Mouse (Mus musculus) forebrain, embryonic 12.5 days (tissue): ENCODE data around the gene Pdcd2l. TPM values are rescaled to one million over a fixed set of nuclear protein-coding genes. Genes with fewer than 3 reads are reported as not detected.
A peak's percentile ranks its signal among the peaks of the same experiment; 100 is the strongest.

ENCODE experiments used
- ATAC-seq: fragments of 200-750 bp; cut with Nextera tagmentation; 2 replicates; pipeline ENCODE4 v1.8.0; 2017; ENCODE audit warnings: moderate TSS enrichment; ENCODE audit not compliant: low FRiP score
- H3K27ac ChIP-seq: fragments of 300-500 bp; sonication (generic); 2 replicates; pipeline ENCODE4 v1.5.1; 2016; ENCODE audit warnings: mild to moderate bottlenecking
- H3K27me3 ChIP-seq: fragments of 300-500 bp; sonication (generic); 2 replicates; pipeline ENCODE4 v1.6.1; 2016; ENCODE audit warnings: mild to moderate bottlenecking
- H3K36me3 ChIP-seq: fragments of 300-500 bp; sonication (generic); replicated peaks from 2 replicates; pipeline ENCODE4 v1.6.1; 2016; ENCODE audit warnings: mild to moderate bottlenecking
- H3K4me1 ChIP-seq: fragments of 300-500 bp; sonication (generic); 2 replicates; pipeline ENCODE4 v1.6.1; 2016
- H3K4me2 ChIP-seq: fragments of 300-500 bp; sonication (generic); 2 replicates; pipeline ENCODE4 v1.6.1; 2016; ENCODE audit warnings: mild to moderate bottlenecking, moderate library complexity
- H3K4me3 ChIP-seq: fragments of 300-500 bp; sonication (generic); replicated peaks from 2 replicates; pipeline ENCODE4 v1.5.1; 2016; ENCODE audit warnings: mild to moderate bottlenecking
- H3K9ac ChIP-seq: fragments of 300-500 bp; sonication (generic); 2 replicates; pipeline ENCODE4 v1.6.1; 2016; ENCODE audit warnings: mild to moderate bottlenecking
- H3K9me3 ChIP-seq: fragments of 300-500 bp; sonication (generic); 2 replicates; pipeline ENCODE4 v1.6.1; 2016
- WGBS: fragments of 180-500 bp; shearing (Covaris S2); methylation state at CpG from one replicate; pipeline ENCODE4 v1.1.7; 2016; 5-methylcytosine and 5-hydroxymethylcytosine counted together
- polyA plus RNA-seq: library from polyadenylated mRNA; unstranded; fragments of >200 nt; fragmentation: Nextera tagmentation; extraction: Ambion mirVana; gene quantifications from 2 replicates; pipeline ENCODE4 v1.2.1, GENCODE M21; 2016

Gene Pdcd2l
- polyA plus RNA-seq, 1 experiment from 2014 or later = 64.1 TPM

- Histone ChIP-seq H3K36me3 (peaks cover 23% of the 10 kb centered on the region), H3K4me3 (peak overlapping the region; percentile 87), H3K27me3 (no peaks in the 10 kb centered on the region), H3K9me3 (no peaks in the 10 kb centered on the region), H3K4me2 (peak overlapping the region; percentile 80), H3K4me1 (peaks cover 16% of the 10 kb centered on the region), H3K9ac (peak overlapping the region; percentile 92), H3K27ac (peak overlapping the region; percentile 87)
- ATAC-seq = peak; percentile 25
- WGBS = under 1% methylated on average over 51 of the region's 54 CpGs
These were observed 28.5 kb downstream of the Pdcd2l start for GRCm38 (mm10) chr7:34167766-34168469.

GRCm38 (mm10) chr7:34166850-34167249, 29.6 kb downstream of the Pdcd2l start:
- ATAC-seq = no peak
- Histone ChIP-seq H3K9ac (no peak overlapping the region), H3K9me3 (no peaks in the 10 kb centered on the region), H3K4me1 (peaks cover 16% of the 10 kb centered on the region), H3K27ac (no peak overlapping the region), H3K27me3 (no peaks in the 10 kb centered on the region), H3K36me3 (peaks cover 34% of the 10 kb centered on the region), H3K4me3 (0 out of 2 replicates have a peak overlapping the region, but pooled peaks have one; percentile 8), H3K4me2 (peak overlapping the region; percentile 37)
- 51% methylated on average over 4 of the region's 4 CpGs for WGBS

GRCm38 (mm10) chr7:34165999-34166398, 30.5 kb downstream of the Pdcd2l start:
- Histone ChIP-seq H3K36me3 (peaks cover 42% of the 10 kb centered on the region), H3K27me3 (no peaks in the 10 kb centered on the region), H3K9me3 (no peaks in the 10 kb centered on the region), H3K27ac (no peak overlapping the region), H3K4me1 (peaks cover 16% of the 10 kb centered on the region), H3K4me3 (no peak overlapping the region), H3K9ac (no peak overlapping the region), H3K4me2 (no peak overlapping the region)
- 82% methylated on average over 3 of the region's 3 CpGs for WGBS
- no peak for ATAC-seq

- no peaks in the 10 kb centered on the region for H3K9me3 ChIP-seq
- no peak for ATAC-seq
- no peaks in the 10 kb centered on the region for H3K27me3 ChIP-seq
- H3K36me3 ChIP-seq = peaks cover 54% of the 10 kb centered on the region
- no peak overlapping the region for H3K4me2 ChIP-seq
- no peak overlapping the region for H3K27ac ChIP-seq
- H3K4me1 ChIP-seq = peaks cover 16% of the 10 kb centered on the region
- 94% methylated on average over 7 of the region's 7 CpGs for WGBS
- no peak overlapping the region for H3K9ac ChIP-seq
- no peak overlapping the region for H3K4me3 ChIP-seq
These were observed 31.8 kb downstream of the Pdcd2l start for GRCm38 (mm10) chr7:34164671-34165070.

GRCm38 (mm10) chr7:34159167-34159566, 37.3 kb downstream of the Pdcd2l start:
- Histone ChIP-seq H3K4me1 (no peaks in the 10 kb centered on the region), H3K4me2 (no peak overlapping the region), H3K9ac (no peak overlapping the region), H3K36me3 (peaks cover 93% of the 10 kb centered on the region), H3K4me3 (no peak overlapping the region), H3K27ac (no peak overlapping the region), H3K27me3 (no peaks in the 10 kb centered on the region), H3K9me3 (no peaks in the 10 kb centered on the region)
- 91% methylated on average over 3 of the region's 3 CpGs for WGBS
- ATAC-seq = no peak

- H3K9me3 ChIP-seq = no peaks in the 10 kb centered on the region
- no peak for ATAC-seq
- H3K27ac ChIP-seq = no peak overlapping the region
- no peak overlapping the region for H3K9ac ChIP-seq
- no peak overlapping the region for H3K4me3 ChIP-seq
- peaks cover 95% of the 10 kb centered on the region for H3K36me3 ChIP-seq
- no peak overlapping the region for H3K4me2 ChIP-seq
- no peaks in the 10 kb centered on the region for H3K4me1 ChIP-seq
- 99% methylated on average over 3 of the region's 3 CpGs for WGBS
- H3K27me3 ChIP-seq = no peaks in the 10 kb centered on the region
These were observed 38.5 kb downstream of the Pdcd2l start for GRCm38 (mm10) chr7:34157994-34158393.

- H3K36me3 ChIP-seq = peaks cover 95% of the 10 kb centered on the region
- no peak overlapping the region for H3K4me2 ChIP-seq
- WGBS = 93% methylated on average over 4 of the region's 4 CpGs
- H3K4me1 ChIP-seq = no peaks in the 10 kb centered on the region
- ATAC-seq = no peak
- no peak overlapping the region for H3K27ac ChIP-seq
- H3K9me3 ChIP-seq = no peaks in the 10 kb centered on the region
- H3K27me3 ChIP-seq = no peaks in the 10 kb centered on the region
- H3K4me3 ChIP-seq = no peak overlapping the region
- H3K9ac ChIP-seq = no peak overlapping the region
These were observed 49.3 kb downstream of the Pdcd2l start for GRCm38 (mm10) chr7:34147193-34147592.

- no peak for ATAC-seq
- 97% methylated on average over 13 of the region's 13 CpGs for WGBS
These were observed 55.3 kb downstream of the Pdcd2l start for GRCm38 (mm10) chr7:34141123-34141522.

GRCm38 (mm10) chr7:34139493-34139892, 57.0 kb downstream of the Pdcd2l start:
- Histone ChIP-seq H3K9ac (no peak overlapping the region), H3K4me3 (no peak overlapping the region), H3K36me3 (peaks cover 46% of the 10 kb centered on the region), H3K4me1 (no peaks in the 10 kb centered on the region), H3K27me3 (no peaks in the 10 kb centered on the region), H3K4me2 (no peak overlapping the region), H3K27ac (no peak overlapping the region), H3K9me3 (no peaks in the 10 kb centered on the region)
- no peak for ATAC-seq
- 88% methylated on average over 6 of the region's 6 CpGs for WGBS

More at GRCm38 (mm10) chr7:34141123-34141522, 55.3 kb downstream of the Pdcd2l start:
- H3K4me2 ChIP-seq = no peak overlapping the region
- no peak overlapping the region for H3K9ac ChIP-seq
- H3K27me3 ChIP-seq = no peaks in the 10 kb centered on the region
- peaks cover 61% of the 10 kb centered on the region for H3K36me3 ChIP-seq
- no peaks in the 10 kb centered on the region for H3K9me3 ChIP-seq
- H3K4me1 ChIP-seq = no peaks in the 10 kb centered on the region
- H3K4me3 ChIP-seq = no peak overlapping the region
- H3K27ac ChIP-seq = no peak overlapping the region

Other genes with a start within 250 kb of the Pdcd2l start
- gene Scgb2b27, start 182.7 kb downstream of the Pdcd2l start, polyA plus RNA-seq = not detected in 2 replicates
- gene Scgb1b27, start 175.2 kb downstream of the Pdcd2l start, polyA plus RNA-seq = not detected in 2 replicates
- gene Scgb1b30, start 101.2 kb downstream of the Pdcd2l start, polyA plus RNA-seq = not detected in 2 replicates
- 3.8 and 4.4 TPM in 2 replicates for gene Wtip, start 63.4 kb downstream of the Pdcd2l start, polyA plus RNA-seq
- 251 and 253 TPM in 2 replicates for gene Uba2, start 27.1 kb downstream of the Pdcd2l start, polyA plus RNA-seq
- gene Gpi1, start 33.7 kb upstream of the Pdcd2l start, polyA plus RNA-seq = 260 and 266 TPM in 2 replicates
- gene Gm6096, start 54.4 kb upstream of the Pdcd2l start, polyA plus RNA-seq = not detected in 2 replicates
- 33.4 and 33.5 TPM in 2 replicates for gene 4931406P16Rik, start 116.9 kb upstream of the Pdcd2l start, polyA plus RNA-seq
- 115 and 121 TPM in 2 replicates for gene Lsm14a, start 196.7 kb upstream of the Pdcd2l start, polyA plus RNA-seq